Mouse (Mus musculus) testis, adult 2 months (tissue): Measurements from ENCODE around the gene Cbx7.

Experiments used
- CTCF ChIP-seq: fragments of 200-500 bp; IDR thresholded peaks from 2 replicates; pipeline ENCODE4 v1.5.1; 2012; ENCODE audit warnings: low read depth, mild to moderate bottlenecking, inconsistent platforms, low read length, moderate library complexity; ENCODE audit not compliant: control insufficient read depth, insufficient read depth, insufficient replicate concordance
- POLR2A ChIP-seq: fragments of 200-500 bp; IDR thresholded peaks from 2 replicates; pipeline ENCODE4 v1.6.1; 2012; ENCODE audit warnings: low read depth, mild to moderate bottlenecking, inconsistent platforms, low read length, moderate library complexity; ENCODE audit not compliant: control insufficient read depth

DNA sequence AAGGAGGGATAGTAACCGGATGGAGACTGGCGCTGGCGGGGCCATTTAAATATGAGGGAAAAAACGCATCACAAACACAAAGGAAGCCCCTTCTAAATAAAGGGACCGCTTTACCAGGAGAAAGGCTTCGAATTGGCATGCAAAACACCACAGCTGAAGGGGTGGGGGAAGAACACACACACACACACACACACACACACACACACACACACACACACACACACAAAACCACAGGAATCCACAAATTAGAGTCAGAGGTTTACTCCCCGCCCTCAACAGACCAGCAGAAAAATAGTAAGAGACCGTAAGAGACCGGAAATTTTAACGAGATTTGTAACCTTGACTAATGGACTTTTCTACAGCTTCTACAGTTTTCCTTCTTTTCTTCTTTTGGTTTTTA is 36.1 kb downstream of the Cbx7 start:
- TF ChIP-seq POLR2A (no peak), CTCF (no peak)
